Mouse (Mus musculus): ENCODE measurements around the gene Ctu2. TPM values are rescaled to one million over a fixed set of nuclear protein-coding genes. Genes with fewer than 3 reads are reported as not detected.

Ctu2 gene
- total and polyA plus RNA-seq, 3 experiments: 23.8 to 63.1 (median 40.4) TPM

- TF ChIP-seq UBTF (IDR thresholded peaks at IDR 0.05; ENCODE audit: low read depth, low read length) (no peak), CHD1 (IDR thresholded peaks at IDR 0.05; ENCODE audit: low read depth, low read length) (no peak), USF2 (conservative IDR thresholded peaks at IDR 0.05; ENCODE audit: low read depth, low read length) (no peak)
- Histone ChIP-seq H3K79me2 (replicated peaks; ENCODE audit: control insufficient read depth, extremely low read depth, insufficient read depth, poor library complexity, severe bottlenecking) (no peaks in the 10 kb centered on the region), H3K27me3 (replicated peaks) (no peaks in the 10 kb centered on the region), H3K27ac (ENCODE audit: insufficient read depth, low read depth) (no peak overlapping the region), H3K4me1 (ENCODE audit: control insufficient read depth in 1 of 2, insufficient read depth in 2 of 2) (peaks cover 8 to 54% of the 10 kb centered on the region in 2 experiments), H3K36me3 (replicated peaks in 1 of 2; ENCODE audit: control insufficient read depth in 1 of 2, insufficient read depth in 1 of 2, low read length in 1 of 2) (peaks cover 41 to 65% of the 10 kb centered on the region in 2 experiments), H3K4me3 (replicated peaks in 1 of 3; ENCODE audit: low read depth in 2 of 3, low read length in 2 of 3, poor library complexity in 1 of 3) (no peak overlapping the region), H3K9ac (ENCODE audit: insufficient read depth, low read depth) (no peak overlapping the region), H3K4me2 (ENCODE audit: insufficient read depth, low read depth, poor library complexity, severe bottlenecking) (no peak overlapping the region), H3K9me3 (replicated peaks; ENCODE audit: low read length) (peaks cover 11% of the 10 kb centered on the region)
- no peak for DNase-seq (ENCODE audit: extremely low read depth)
- in situ Hi-C loops (cut with MboI; ENCODE audit: low pct_ligation_motif_present, low pct_unique_long_range_greater_than_20kb, low sequenced_read_pairs) (loop anchor here (25.0 kb wide), 1 partner anchor 852 kb away; the partner anchor contains the start of genes Fbxo31 and Map1lc3b), dilution Hi-C loops (cut with MboI; ENCODE audit: extremely low pct_ligation_motif_present, extremely low pct_unique_long_range_greater_than_20kb, low sequenced_read_pairs) (no loop called here)
These were observed 36.6 kb upstream of the Ctu2 start for GRCm38 (mm10) chr8:122439336-122439735.

GRCm38 (mm10) chr8:122441326-122441725, 34.6 kb upstream of the Ctu2 start:
- H3K9ac ChIP-seq (ENCODE audit: insufficient read depth, low read depth): no peak overlapping the region
- no peaks in the 10 kb centered on the region for H3K79me2 ChIP-seq (replicated peaks; ENCODE audit: control insufficient read depth, extremely low read depth, insufficient read depth, poor library complexity, severe bottlenecking)
- H3K27ac ChIP-seq (ENCODE audit: insufficient read depth, low read depth): no peak overlapping the region
- dilution Hi-C loops (cut with MboI; ENCODE audit: extremely low pct_ligation_motif_present, extremely low pct_unique_long_range_greater_than_20kb, low sequenced_read_pairs): no loop called here
- TF ChIP-seq RCOR1 (conservative IDR thresholded peaks at IDR 0.05; ENCODE audit: low read depth, low read length): no peak
- no peak for TF ChIP-seq USF1 (IDR thresholded peaks at IDR 0.05; ENCODE audit: low read depth, low read length)
- TF ChIP-seq ZNF384 (IDR thresholded peaks at IDR 0.05; ENCODE audit: low read depth, low read length): no peak
- no peak for TF ChIP-seq IRF4 (IDR thresholded peaks at IDR 0.05; ENCODE audit: low read depth, low read length)
- TF ChIP-seq HCFC1 (IDR thresholded peaks at IDR 0.05; ENCODE audit: low read depth, low read length): no peak
- no peak for TF ChIP-seq BHLHE40 (IDR thresholded peaks at IDR 0.05; ENCODE audit: low read depth, low read length)
- TF ChIP-seq PAX5 (IDR thresholded peaks at IDR 0.05; ENCODE audit: low read length): no peak
- TF ChIP-seq SMC3 (IDR thresholded peaks at IDR 0.05; ENCODE audit: low read depth, low read length): no peak
- TF ChIP-seq ETS1 (conservative IDR thresholded peaks at IDR 0.05; ENCODE audit: low read depth, low read length): no peak
- TF ChIP-seq KAT2A (IDR thresholded peaks at IDR 0.05; ENCODE audit: insufficient replicate concordance, low read length): no peak
- TF ChIP-seq ELF1 (IDR thresholded peaks at IDR 0.05; ENCODE audit: low read depth, low read length): no peak
- peaks cover 5% of the 10 kb centered on the region for H3K9me3 ChIP-seq (replicated peaks; ENCODE audit: low read length)
- DNase-seq (ENCODE audit: extremely low read depth): no peak
- no peak overlapping the region for H3K4me2 ChIP-seq (ENCODE audit: insufficient read depth, low read depth, poor library complexity, severe bottlenecking)
- H3K36me3 ChIP-seq (replicated peaks in 1 of 2; ENCODE audit: control insufficient read depth in 1 of 2, insufficient read depth in 1 of 2, low read length in 1 of 2): peaks cover 35 to 51% of the 10 kb centered on the region in 2 experiments
- no peak overlapping the region for H3K4me3 ChIP-seq (replicated peaks in 1 of 3; ENCODE audit: low read depth in 2 of 3, low read length in 2 of 3, poor library complexity in 1 of 3)
- H3K27me3 ChIP-seq (replicated peaks): no peaks in the 10 kb centered on the region
- H3K4me1 ChIP-seq (ENCODE audit: control insufficient read depth in 1 of 2, insufficient read depth in 2 of 2): peaks cover 4 to 57% of the 10 kb centered on the region in 2 experiments; a peak in 3 of 4 replicates
- in situ Hi-C loops (cut with MboI; ENCODE audit: low pct_ligation_motif_present, low pct_unique_long_range_greater_than_20kb, low sequenced_read_pairs): loop anchor here (25.0 kb wide), 1 partner anchor 854 kb away; the partner anchor contains the start of genes Fbxo31 and Map1lc3b

All from CH12.LX (cell line).